In the genomic region with DNA sequence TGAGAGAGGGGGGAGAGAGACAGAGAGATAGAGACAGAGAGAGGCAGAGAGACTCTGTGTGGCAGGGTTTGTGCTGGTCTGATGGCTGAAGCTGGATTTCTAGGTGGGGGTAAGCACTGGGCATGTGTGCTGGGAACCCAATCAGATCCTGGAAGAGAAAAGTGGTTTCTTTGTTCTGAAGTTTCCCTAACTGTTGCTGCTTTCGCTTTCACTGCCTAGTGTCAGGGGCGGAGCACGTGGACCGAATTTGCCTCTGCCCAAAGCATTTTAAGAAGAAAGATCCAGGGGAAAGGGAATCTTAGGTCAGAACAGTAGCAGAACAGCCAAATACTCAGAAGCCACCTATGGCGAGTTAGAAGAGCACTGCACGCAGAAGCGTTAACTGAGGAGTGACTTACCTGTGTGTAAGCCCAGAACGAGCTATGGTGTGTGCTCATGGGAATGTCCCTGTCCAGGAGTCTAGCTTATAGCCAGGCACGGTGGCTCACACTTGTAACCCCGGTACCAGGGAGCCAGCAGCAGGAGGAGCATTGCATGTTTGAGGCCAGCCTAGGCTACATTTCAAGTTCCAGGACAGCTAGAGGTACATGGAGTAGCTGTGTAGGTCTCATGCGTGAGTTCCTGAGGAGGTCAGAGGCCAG, we compare ENCODE assay signal across 8 mouse cellular contexts. TPM values are rescaled to one million over a fixed set of nuclear protein-coding genes. Genes with fewer than 3 reads are reported as not detected.
DNase-seq lines count a peak whose midpoint lies in the region; ATAC-seq lines count a peak whose summit lies in the region.

No protein-coding gene starts in this region.

- 76% methylated on average over 11 of the region's 11 CpGs for WGBS in intestine, embryonic 15.5 days
- 72% methylated on average over 11 of the region's 11 CpGs for WGBS in intestine, embryonic 16.5 days
- WGBS in limb, embryonic 10.5 days = 80% methylated on average over 11 of the region's 11 CpGs
- 86% methylated on average over 11 of the region's 11 CpGs for WGBS in midbrain, embryonic 13.5 days

- no peak overlapping the region; the same call in 1 of the 2 replicates for H3K4me2 ChIP-seq in intestine, embryonic 15.5 days (replicated peaks)
- H3K4me2 ChIP-seq in intestine, embryonic 16.5 days (ENCODE audit: low read depth, low read length) = no peak overlapping the region
- H3K4me2 ChIP-seq in midbrain, embryonic 13.5 days (replicated peaks) = no peak overlapping the region; the same call in 1 of the 2 replicates

- no peaks in the 10 kb centered on the region for H3K27me3 ChIP-seq in intestine, embryonic 15.5 days (replicated peaks)
- H3K27me3 ChIP-seq in intestine, embryonic 16.5 days (replicated peaks; ENCODE audit: control insufficient read depth, insufficient read depth, low read length) = no peaks in the 10 kb centered on the region
- no peaks in the 10 kb centered on the region for H3K27me3 ChIP-seq in limb, embryonic 10.5 days (ENCODE audit: low read depth, poor library complexity, severe bottlenecking)
- no peaks in the 10 kb centered on the region for H3K27me3 ChIP-seq in midbrain, embryonic 13.5 days

- no peak overlapping the region for H3K9ac ChIP-seq in intestine, embryonic 15.5 days
- no peak overlapping the region for H3K9ac ChIP-seq in intestine, embryonic 16.5 days (ENCODE audit: low read depth, low read length)
- H3K9ac ChIP-seq in midbrain, embryonic 13.5 days (replicated peaks) = no peak overlapping the region

- no peaks in the 10 kb centered on the region for H3K9me3 ChIP-seq in intestine, embryonic 15.5 days
- H3K9me3 ChIP-seq in intestine, embryonic 16.5 days (ENCODE audit: control insufficient read depth, low read length) = no peaks in the 10 kb centered on the region
- H3K9me3 ChIP-seq in limb, embryonic 10.5 days (replicated peaks) = no peaks in the 10 kb centered on the region
- no peaks in the 10 kb centered on the region for H3K9me3 ChIP-seq in midbrain, embryonic 13.5 days

- peak; percentile 59 for DNase-seq in R1 (ENCODE audit: low read depth, low spot score)
- DNase-seq in heart, adult 8-10 months (ENCODE audit: low spot score) = peak; percentile 71
- no peak for DNase-seq in limb, embryonic 10.5 days (ENCODE audit: low spot score)
- peak; percentile 11 for DNase-seq in ovary, postnatal 10 days (ENCODE audit: low spot score)
- DNase-seq in retina, embryonic 14.5 days (ENCODE audit: low spot score) = no peak

- peak; percentile 15; the same call in 1 of the 2 replicates for ATAC-seq in intestine, embryonic 15.5 days
- no peak for ATAC-seq in intestine, embryonic 16.5 days
- no peak for ATAC-seq in midbrain, embryonic 13.5 days

- H3K4me1 ChIP-seq in intestine, embryonic 15.5 days (replicated peaks) = peaks cover 3% of the 10 kb centered on the region; the same call in 1 of the 2 replicates
- H3K4me1 ChIP-seq in intestine, embryonic 16.5 days (ENCODE audit: control insufficient read depth, insufficient read depth, low read length) = peaks cover 9% of the 10 kb centered on the region
- H3K4me1 ChIP-seq in limb, embryonic 10.5 days = peaks cover 31% of the 10 kb centered on the region
- peaks cover 13% of the 10 kb centered on the region for H3K4me1 ChIP-seq in midbrain, embryonic 13.5 days (replicated peaks)

- H3K4me3 ChIP-seq in intestine, embryonic 15.5 days (replicated peaks) = no peak overlapping the region
- no peak overlapping the region for H3K4me3 ChIP-seq in intestine, embryonic 16.5 days (ENCODE audit: low read length)
- no peak overlapping the region for H3K4me3 ChIP-seq in limb, embryonic 10.5 days
- no peak overlapping the region for H3K4me3 ChIP-seq in midbrain, embryonic 13.5 days (replicated peaks)

- no peaks in the 10 kb centered on the region for H3K36me3 ChIP-seq in intestine, embryonic 15.5 days
- no peaks in the 10 kb centered on the region for H3K36me3 ChIP-seq in intestine, embryonic 16.5 days (ENCODE audit: control insufficient read depth, insufficient read depth, low read length)
- H3K36me3 ChIP-seq in limb, embryonic 10.5 days = no peaks in the 10 kb centered on the region
- H3K36me3 ChIP-seq in midbrain, embryonic 13.5 days = no peaks in the 10 kb centered on the region

- no peak overlapping the region for H3K27ac ChIP-seq in intestine, embryonic 15.5 days
- no peak overlapping the region for H3K27ac ChIP-seq in intestine, embryonic 16.5 days (ENCODE audit: low read length)
- peak overlapping the region; percentile 57; the same call in 1 of the 2 replicates for H3K27ac ChIP-seq in limb, embryonic 10.5 days
- H3K27ac ChIP-seq in midbrain, embryonic 13.5 days = no peak overlapping the region

RNA-seq across cellular contexts. Expression of gene Snx10, which starts 21.6 kb away (rescaled TPM):
- polyA plus RNA-seq in intestine, embryonic 15.5 days (2015; fragmentation: Nextera tagmentation; extraction: Ambion mirVana) = 12.1 and 14.4 TPM in 2 replicates
- 11.3 and 12.1 TPM in 2 replicates for polyA plus RNA-seq in intestine, embryonic 16.5 days (2015; fragmentation: Nextera tagmentation; extraction: Ambion mirVana)
- total RNA-seq in heart, adult 8-10 months (2022) = 10 to 100 TPM; 11.5 to 17.2 (median 14.1) TPM
- polyA plus RNA-seq in limb, embryonic 10.5 days (2016; fragmentation: Nextera tagmentation; extraction: Ambion mirVana) = 14.6 and 16.0 TPM in 2 replicates
- 48.7 and 49.6 TPM in 2 replicates for polyA plus RNA-seq in midbrain, embryonic 13.5 days (2015; fragmentation: Nextera tagmentation; extraction: Ambion mirVana)

Comparison
In these comparisons a context has a peak if more than half of its experiments do, and no peak if none do; other contexts are left out.
1. DNase-seq: peak in R1 (single experiment), heart, adult 8-10 months (single experiment) and ovary, postnatal 10 days (single experiment); none in limb, embryonic 10.5 days (single experiment) and retina, embryonic 14.5 days (single experiment).